Mouse (Mus musculus): ENCODE results near the gene Sun1. TPM values are rescaled to one million over a fixed set of nuclear protein-coding genes. Genes with fewer than 3 reads are reported as not detected.

The Sun1 gene
- polyA plus RNA-seq, 1 experiment from 2014 or later: 35.0 TPM

DNA sequence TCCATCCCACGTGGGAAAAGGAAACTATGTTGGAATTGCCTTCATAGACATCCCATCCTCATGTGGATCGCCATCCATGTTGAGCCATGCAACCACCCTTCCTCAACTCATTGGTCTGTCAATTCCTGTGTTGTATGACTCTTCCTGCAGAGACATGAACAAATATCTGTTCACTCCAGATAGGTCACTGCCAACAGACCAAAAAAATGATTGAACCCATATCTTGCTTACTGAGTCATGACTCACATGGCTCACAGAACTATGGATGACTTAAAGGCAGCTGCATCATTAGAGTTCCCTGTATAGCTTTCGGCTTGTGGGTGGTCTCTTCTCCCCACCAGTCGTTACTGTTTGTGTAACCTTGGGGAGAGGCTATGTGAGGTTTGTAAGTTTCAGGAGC, 61.0 kb downstream of the Sun1 start:
- ATAC-seq (replicated peaks; ENCODE audit: low FRiP score, low read depth) (no peak), DNase-seq (ENCODE audit: low spot score) (no peak)
- peaks cover 53% of the 10 kb centered on the region for H3K36me3 ChIP-seq (ENCODE audit: insufficient read depth, low read length)
- H3K27ac ChIP-seq: no peak overlapping the region
- peaks cover 5% of the 10 kb centered on the region for H3K4me1 ChIP-seq (replicated peaks; ENCODE audit: insufficient read depth, low read length)
- H3K9me3 ChIP-seq (replicated peaks; ENCODE audit: low read length): no peaks in the 10 kb centered on the region
- H3K9ac ChIP-seq (ENCODE audit: low read depth, low read length): no peak overlapping the region
- no peaks in the 10 kb centered on the region for H3K27me3 ChIP-seq (ENCODE audit: insufficient read depth, low read length)
- 85% methylated on average over 4 of the region's 4 CpGs for WGBS
- H3K4me3 ChIP-seq (replicated peaks; ENCODE audit: low read depth, low read length): no peak overlapping the region
- no peak for TF ChIP-seq CTCF (IDR thresholded peaks at IDR 0.05; ENCODE audit: low read depth)
- H3K4me2 ChIP-seq (ENCODE audit: low read length): no peak overlapping the region

DNA sequence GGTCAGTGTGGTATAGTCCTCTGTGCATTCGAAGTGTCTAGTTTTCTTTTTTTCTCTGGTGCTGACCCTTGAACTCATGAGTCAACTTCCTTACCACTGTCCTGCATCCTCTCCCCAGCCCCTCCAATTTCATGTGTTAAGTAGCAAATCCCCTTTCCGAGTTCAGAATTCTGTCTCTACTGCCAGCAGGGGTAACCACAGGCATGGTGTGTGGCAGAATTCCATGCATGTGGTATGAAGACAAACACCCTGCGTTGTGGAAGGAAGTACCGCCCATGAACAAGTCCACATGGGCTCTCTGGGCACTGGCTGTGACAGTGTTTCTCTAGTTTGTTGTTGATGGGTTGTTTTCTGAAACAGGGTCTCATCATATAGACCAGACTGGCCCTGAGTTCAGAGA, 67.2 kb downstream of the Sun1 start:
- no peaks in the 10 kb centered on the region for H3K4me1 ChIP-seq (replicated peaks; ENCODE audit: insufficient read depth, low read length)
- no peak overlapping the region for H3K27ac ChIP-seq
- no peak overlapping the region for H3K4me2 ChIP-seq (ENCODE audit: low read length)
- H3K36me3 ChIP-seq (ENCODE audit: insufficient read depth, low read length): peaks cover 57% of the 10 kb centered on the region
- WGBS: 87% methylated on average over 4 of the region's 4 CpGs
- no peak overlapping the region for H3K4me3 ChIP-seq (replicated peaks; ENCODE audit: low read depth, low read length)
- no peaks in the 10 kb centered on the region for H3K27me3 ChIP-seq (ENCODE audit: insufficient read depth, low read length)
- ATAC-seq (replicated peaks; ENCODE audit: low FRiP score, low read depth) (no peak), DNase-seq (ENCODE audit: low spot score) (no peak)
- no peak overlapping the region for H3K9ac ChIP-seq (ENCODE audit: low read depth, low read length)
- no peak for TF ChIP-seq CTCF (IDR thresholded peaks at IDR 0.05; ENCODE audit: low read depth)
- H3K9me3 ChIP-seq (replicated peaks; ENCODE audit: low read length): no peaks in the 10 kb centered on the region

DNA sequence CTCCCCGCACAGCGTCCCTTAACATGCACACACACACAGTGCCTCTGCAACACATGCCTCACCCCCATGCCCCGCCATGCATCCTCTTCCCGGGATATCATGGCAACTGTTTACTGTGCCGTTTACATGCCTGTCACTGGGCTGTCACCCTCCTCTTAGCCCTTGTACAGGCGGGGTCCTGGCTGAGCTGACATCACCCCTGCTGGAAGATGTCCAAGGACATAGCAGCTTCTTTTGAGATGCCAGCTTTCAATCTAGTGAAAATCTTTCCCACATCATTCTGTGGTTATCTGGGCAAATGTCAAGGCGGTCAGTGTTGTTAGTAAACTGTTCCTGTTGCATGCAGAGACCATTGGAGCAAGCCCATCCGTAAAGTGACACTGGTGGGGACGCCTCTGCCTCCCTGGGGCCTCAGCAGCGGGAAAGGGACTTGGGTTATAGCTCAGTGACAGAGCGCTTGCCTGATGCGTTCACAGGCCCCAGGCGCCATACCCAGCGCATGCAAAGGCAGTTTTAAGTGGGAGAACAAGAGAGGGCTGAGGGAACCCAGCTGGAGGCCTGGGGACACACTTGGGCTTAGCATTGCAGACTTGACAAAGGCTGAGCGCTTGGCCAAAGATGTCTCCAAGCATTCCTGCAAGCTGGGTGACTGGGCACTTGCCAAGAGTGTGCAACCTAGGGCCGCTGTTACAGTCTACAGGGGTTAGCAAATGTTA, 70.5 kb downstream of the Sun1 start:
- ATAC-seq (replicated peaks; ENCODE audit: low FRiP score, low read depth): 0 out of 2 replicates have a peak, but pooled peaks have one; percentile 14
- Histone ChIP-seq H3K4me2 (ENCODE audit: low read length) (no peak overlapping the region), H3K4me3 (replicated peaks; ENCODE audit: low read depth, low read length) (no peak overlapping the region), H3K27me3 (ENCODE audit: insufficient read depth, low read length) (no peaks in the 10 kb centered on the region), H3K9me3 (replicated peaks; ENCODE audit: low read length) (no peaks in the 10 kb centered on the region), H3K9ac (ENCODE audit: low read depth, low read length) (no peak overlapping the region), H3K36me3 (ENCODE audit: insufficient read depth, low read length) (peaks cover 27% of the 10 kb centered on the region), H3K4me1 (replicated peaks; ENCODE audit: insufficient read depth, low read length) (no peaks in the 10 kb centered on the region), H3K27ac (0 out of 2 replicates have a peak overlapping the region, but pooled peaks have one; percentile 4)
- 53% methylated on average over 16 of the region's 16 CpGs for WGBS
- DNase-seq (ENCODE audit: low spot score): peak; percentile 63
- no peak for TF ChIP-seq CTCF (IDR thresholded peaks at IDR 0.05; ENCODE audit: low read depth)

DNA sequence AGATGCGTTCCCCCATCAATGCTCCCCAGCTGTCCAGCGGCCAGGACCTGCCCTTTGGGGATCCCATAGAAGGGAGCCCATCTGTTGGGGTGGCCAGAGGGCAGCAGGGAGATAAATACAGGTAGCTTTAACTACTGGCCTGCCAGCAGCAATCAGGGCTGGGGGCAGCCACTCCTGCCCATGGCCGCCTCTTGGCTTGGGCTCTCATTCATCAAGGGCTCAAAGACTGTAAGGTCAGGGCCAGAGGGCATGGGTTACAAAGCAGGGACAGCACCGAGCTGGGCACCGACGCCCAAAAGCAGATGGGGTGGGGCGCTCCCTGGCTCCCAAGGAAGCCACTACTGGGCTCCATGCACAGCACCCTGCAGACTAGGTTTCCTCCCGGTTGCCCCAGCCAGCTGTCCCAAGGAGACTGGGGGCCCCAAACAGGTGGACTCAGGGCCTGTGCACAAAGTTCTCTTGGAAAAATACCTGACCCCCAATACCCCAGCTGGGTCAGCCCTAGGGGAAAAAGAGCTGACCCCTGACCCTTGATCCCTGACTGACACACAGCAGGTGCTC, 71.6 kb downstream of the Sun1 start:
- no peak overlapping the region for H3K4me3 ChIP-seq (replicated peaks; ENCODE audit: low read depth, low read length)

DNA sequence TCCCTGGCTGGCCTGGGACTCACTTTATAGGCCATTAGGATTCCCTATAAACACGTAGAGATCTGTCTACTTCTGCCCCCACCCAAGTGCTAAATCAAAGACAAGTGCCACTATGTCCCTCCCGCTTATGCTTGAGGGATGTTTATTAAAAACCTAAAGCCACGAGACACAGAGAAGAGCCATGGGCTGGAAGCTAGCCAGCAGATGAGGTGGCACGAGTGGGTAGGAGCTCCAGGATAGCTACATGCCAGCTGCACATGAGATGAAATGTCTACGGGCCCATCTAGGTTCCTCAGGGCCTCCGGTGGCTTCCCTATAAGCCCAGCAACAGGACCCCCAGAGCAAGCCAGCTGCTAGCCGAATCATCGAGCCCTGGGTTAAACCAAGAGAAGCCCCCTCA, 76.8 kb downstream of the Sun1 start:
- Histone ChIP-seq H3K36me3 (ENCODE audit: insufficient read depth, low read length) (no peaks in the 10 kb centered on the region), H3K9ac (ENCODE audit: low read depth, low read length) (no peak overlapping the region), H3K9me3 (replicated peaks; ENCODE audit: low read length) (no peaks in the 10 kb centered on the region), H3K4me3 (replicated peaks; ENCODE audit: low read depth, low read length) (no peak overlapping the region), H3K27me3 (ENCODE audit: insufficient read depth, low read length) (no peaks in the 10 kb centered on the region), H3K4me1 (replicated peaks; ENCODE audit: insufficient read depth, low read length) (no peaks in the 10 kb centered on the region), H3K27ac (no peak overlapping the region), H3K4me2 (ENCODE audit: low read length) (no peak overlapping the region)
- ATAC-seq (replicated peaks; ENCODE audit: low FRiP score, low read depth): no peak
- no peak for DNase-seq (ENCODE audit: low spot score)
- WGBS: 65% methylated on average over 8 of the region's 8 CpGs
- TF ChIP-seq CTCF (IDR thresholded peaks at IDR 0.05; ENCODE audit: low read depth): no peak

More for the DNA sequence above, 71.6 kb downstream of the Sun1 start:
- no peak for ATAC-seq (replicated peaks; ENCODE audit: low FRiP score, low read depth)
- Histone ChIP-seq H3K9ac (ENCODE audit: low read depth, low read length) (no peak overlapping the region), H3K4me1 (replicated peaks; ENCODE audit: insufficient read depth, low read length) (no peaks in the 10 kb centered on the region), H3K36me3 (ENCODE audit: insufficient read depth, low read length) (peaks cover 16% of the 10 kb centered on the region), H3K27ac (no peak overlapping the region), H3K4me2 (ENCODE audit: low read length) (no peak overlapping the region), H3K27me3 (ENCODE audit: insufficient read depth, low read length) (no peaks in the 10 kb centered on the region), H3K9me3 (replicated peaks; ENCODE audit: low read length) (no peaks in the 10 kb centered on the region)
- no peak for TF ChIP-seq CTCF (IDR thresholded peaks at IDR 0.05; ENCODE audit: low read depth)
- 37% methylated on average over 8 of the region's 8 CpGs for WGBS
- no peak for DNase-seq (ENCODE audit: low spot score)

DNA sequence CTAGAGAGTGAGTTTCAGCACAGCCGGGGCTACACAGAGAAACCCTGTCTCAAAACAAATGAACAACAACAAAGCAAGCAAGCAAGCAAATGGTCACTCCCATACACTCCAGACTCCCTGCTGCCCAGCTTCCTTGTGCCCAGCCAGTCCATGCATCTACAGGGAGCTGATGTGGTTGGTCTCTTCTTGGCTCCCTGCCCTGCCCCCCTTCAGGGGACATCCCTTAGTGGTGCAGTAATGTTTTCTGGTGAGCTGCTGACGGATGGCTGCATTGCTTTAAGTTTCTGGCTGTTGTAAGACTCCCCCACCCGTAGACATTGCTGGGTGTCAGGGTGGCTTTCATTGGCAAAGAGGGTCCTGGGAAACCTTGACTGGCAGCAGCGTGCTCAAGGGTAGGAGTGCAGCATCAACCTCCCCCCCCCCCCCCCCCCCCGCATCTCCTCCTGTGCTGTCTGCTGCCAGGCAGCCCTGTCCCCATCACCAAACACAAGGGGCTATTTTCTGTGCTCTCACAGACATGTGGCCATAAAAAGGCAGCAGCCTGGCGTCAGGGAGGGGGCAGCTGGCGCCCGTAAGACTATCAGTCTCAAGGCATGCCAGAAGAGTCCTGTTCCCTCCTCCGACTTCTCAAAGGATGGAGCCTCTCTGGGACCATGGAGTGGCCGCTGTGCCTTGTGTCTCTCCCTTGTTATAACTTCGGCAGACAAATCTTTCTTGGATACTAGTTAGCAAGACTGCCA, 81.1 kb downstream of the Sun1 start:
- DNase-seq (ENCODE audit: low spot score): peak; percentile 28
- no peaks in the 10 kb centered on the region for H3K36me3 ChIP-seq (ENCODE audit: insufficient read depth, low read length)
- H3K4me3 ChIP-seq (replicated peaks; ENCODE audit: low read depth, low read length): no peak overlapping the region
- TF ChIP-seq CTCF (IDR thresholded peaks at IDR 0.05; ENCODE audit: low read depth): no peak
- no peaks in the 10 kb centered on the region for H3K4me1 ChIP-seq (replicated peaks; ENCODE audit: insufficient read depth, low read length)
- H3K9me3 ChIP-seq (replicated peaks; ENCODE audit: low read length): no peaks in the 10 kb centered on the region
- 22% methylated on average over 10 of the region's 11 CpGs for WGBS
- H3K9ac ChIP-seq (ENCODE audit: low read depth, low read length): no peak overlapping the region
- no peaks in the 10 kb centered on the region for H3K27me3 ChIP-seq (ENCODE audit: insufficient read depth, low read length)
- H3K27ac ChIP-seq: no peak overlapping the region
- no peak overlapping the region for H3K4me2 ChIP-seq (ENCODE audit: low read length)
- no peak for ATAC-seq (replicated peaks; ENCODE audit: low FRiP score, low read depth)
